Mouse (Mus musculus): ENCODE measurements around the gene Glrx5.

Gene Glrx5

GRCm38 (mm10) chr12:105004956-105005714 lies 27.4 kb upstream of the Glrx5 start:
- DNase-seq (ENCODE audit: low spot score in 2 of 2): no peak

- no peak for DNase-seq (ENCODE audit: low spot score in 2 of 2)
Measured at GRCm38 (mm10) chr12:105005715-105005972, 26.8 kb upstream of the Glrx5 start.

GRCm38 (mm10) chr12:105008150-105008549 lies 24.3 kb upstream of the Glrx5 start:
- no peak for DNase-seq (ENCODE audit: low spot score in 2 of 2)

GRCm38 (mm10) chr12:105008752-105009178 lies 23.7 kb upstream of the Glrx5 start:
- peak in 1 of 2 experiments; percentile 40 for DNase-seq (ENCODE audit: low spot score in 2 of 2)

- DNase-seq (ENCODE audit: low spot score in 2 of 2): peak; percentile 73 to 81
Measured at GRCm38 (mm10) chr12:105009370-105010212, 22.9 kb upstream of the Glrx5 start, which contains the start of gene Syne3. Syne3 (minus strand) TSS chr12:105009809.

- DNase-seq (ENCODE audit: low spot score in 2 of 2): no peak
Measured at GRCm38 (mm10) chr12:105010213-105010790, 22.2 kb upstream of the Glrx5 start.

- no peak for DNase-seq (ENCODE audit: low spot score in 2 of 2)
Measured at GRCm38 (mm10) chr12:105011589-105011988, 20.9 kb upstream of the Glrx5 start.

GRCm38 (mm10) chr12:105012314-105012713 lies 20.2 kb upstream of the Glrx5 start:
- no peak for DNase-seq (ENCODE audit: low spot score in 2 of 2)

GRCm38 (mm10) chr12:105013065-105013464 lies 19.4 kb upstream of the Glrx5 start:
- DNase-seq (ENCODE audit: low spot score in 2 of 2): peak in 1 of 2 experiments; percentile 40

- no peak for DNase-seq (ENCODE audit: low spot score in 2 of 2)
Measured at GRCm38 (mm10) chr12:105016199-105016598, 16.3 kb upstream of the Glrx5 start.

- DNase-seq (ENCODE audit: low spot score in 2 of 2): no peak
Measured at GRCm38 (mm10) chr12:105016639-105017038, 15.8 kb upstream of the Glrx5 start.

GRCm38 (mm10) chr12:105019359-105020219 lies 12.9 kb upstream of the Glrx5 start:
- peak; percentile 46 to 52 for DNase-seq (ENCODE audit: low spot score in 2 of 2)

- no peak for DNase-seq (ENCODE audit: low spot score in 2 of 2)
Measured at GRCm38 (mm10) chr12:105021441-105022069, 10.9 kb upstream of the Glrx5 start.

GRCm38 (mm10) chr12:105022141-105022540 lies 10.3 kb upstream of the Glrx5 start:
- no peak for DNase-seq (ENCODE audit: low spot score in 2 of 2)

- no peak for DNase-seq (ENCODE audit: low spot score in 2 of 2)
Measured at GRCm38 (mm10) chr12:105022776-105023175, 9.7 kb upstream of the Glrx5 start.

- DNase-seq (ENCODE audit: low spot score in 2 of 2): peak; percentile 51 to 75
Measured at GRCm38 (mm10) chr12:105025271-105025946, 7.1 kb upstream of the Glrx5 start.

- no peak for DNase-seq (ENCODE audit: low spot score in 2 of 2)
Measured at GRCm38 (mm10) chr12:105025947-105026586, 6.4 kb upstream of the Glrx5 start.

- peak; percentile 86 to 90 for DNase-seq (ENCODE audit: low spot score in 2 of 2)
Measured at GRCm38 (mm10) chr12:105027323-105027991, 5.0 kb upstream of the Glrx5 start.

- DNase-seq (ENCODE audit: low spot score in 2 of 2): no peak
Measured at GRCm38 (mm10) chr12:105029890-105030289, 2.6 kb upstream of the Glrx5 start.

Measured in spleen, postnatal 14 days (tissue).